Mouse (Mus musculus) inflammation-experienced regulatory T-cells, adult 6 months (primary cell): Measurements from ENCODE around the gene Sptlc2. TPM values are rescaled to one million over a fixed set of nuclear protein-coding genes. Genes with fewer than 3 reads are reported as not detected.

Source experiments
- ATAC-seq: one replicate; pipeline ENCODE4 v1.8.0; 2017
- polyA plus RNA-seq, 3 experiments: library from polyadenylated mRNA; unstranded; fragments of 100-300 nt; shearing (Covaris generic); gene quantifications; one replicate each; pipeline ENCODE4 v1.2.1; 2017

The Sptlc2 gene
- polyA plus RNA-seq, 3 experiments from 2014 or later = 69.9 to 85.2 (median 72.4) TPM

- no peak for ATAC-seq
Observed at GRCm38 (mm10) chr12:87394316-87394715, 6.2 kb upstream of the Sptlc2 start.

DNA sequence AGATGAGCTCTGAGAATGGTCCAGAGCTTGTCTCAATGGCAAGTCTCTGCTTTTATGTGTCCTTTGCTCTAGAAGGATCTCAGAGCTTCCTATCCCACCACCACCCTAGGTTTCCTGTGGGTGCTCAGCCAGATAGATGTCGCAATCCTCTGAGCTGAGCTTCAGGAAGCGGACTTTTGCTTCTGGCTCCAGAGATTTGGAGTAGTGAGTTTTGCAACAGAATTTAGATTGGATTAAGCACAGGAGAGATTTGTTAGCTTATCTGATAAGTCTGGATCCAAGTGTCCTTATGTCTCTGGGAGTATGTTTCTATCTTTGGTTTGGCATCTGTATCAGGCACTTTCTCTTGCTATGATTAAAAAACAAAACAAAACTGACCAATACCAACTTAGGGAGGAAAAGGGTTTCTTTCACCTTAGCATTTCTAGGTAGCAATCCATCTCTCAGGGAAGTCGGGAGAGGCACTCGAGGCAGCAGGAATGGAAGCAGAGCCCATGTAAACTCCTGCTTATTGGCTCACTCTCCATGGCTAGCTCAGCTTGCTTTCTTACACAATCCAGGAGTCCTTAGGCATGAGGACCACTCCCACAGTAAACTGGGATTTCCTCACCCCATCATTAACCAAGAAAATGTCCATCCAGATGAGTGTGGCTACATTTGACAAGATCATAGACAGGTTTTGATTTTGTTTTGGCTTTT, 5.4 kb upstream of the Sptlc2 start:
- ATAC-seq = no peak

DNA sequence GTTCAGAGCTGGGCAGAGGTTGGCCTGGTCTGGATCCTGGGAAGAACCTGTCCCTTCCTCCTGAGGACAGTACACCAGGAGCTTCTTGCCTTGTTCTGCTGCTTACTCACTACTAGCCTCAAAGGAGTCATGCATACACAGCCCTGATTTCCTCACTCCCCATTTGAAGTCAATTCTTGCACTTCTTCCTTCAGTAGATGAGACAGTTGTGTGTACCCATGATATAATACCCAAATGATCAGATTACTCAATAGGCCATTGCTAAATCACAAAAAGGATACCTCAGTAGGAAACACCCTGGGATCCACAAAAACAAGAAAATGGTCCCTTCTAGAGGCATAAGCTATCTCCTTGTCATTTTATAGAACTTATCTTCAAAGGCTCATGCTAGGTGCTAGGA, 3.2 kb upstream of the Sptlc2 start:
- no peak for ATAC-seq

GRCm38 (mm10) chr12:87389231-87389630, 1.1 kb upstream of the Sptlc2 start:
- no peak for ATAC-seq

DNA sequence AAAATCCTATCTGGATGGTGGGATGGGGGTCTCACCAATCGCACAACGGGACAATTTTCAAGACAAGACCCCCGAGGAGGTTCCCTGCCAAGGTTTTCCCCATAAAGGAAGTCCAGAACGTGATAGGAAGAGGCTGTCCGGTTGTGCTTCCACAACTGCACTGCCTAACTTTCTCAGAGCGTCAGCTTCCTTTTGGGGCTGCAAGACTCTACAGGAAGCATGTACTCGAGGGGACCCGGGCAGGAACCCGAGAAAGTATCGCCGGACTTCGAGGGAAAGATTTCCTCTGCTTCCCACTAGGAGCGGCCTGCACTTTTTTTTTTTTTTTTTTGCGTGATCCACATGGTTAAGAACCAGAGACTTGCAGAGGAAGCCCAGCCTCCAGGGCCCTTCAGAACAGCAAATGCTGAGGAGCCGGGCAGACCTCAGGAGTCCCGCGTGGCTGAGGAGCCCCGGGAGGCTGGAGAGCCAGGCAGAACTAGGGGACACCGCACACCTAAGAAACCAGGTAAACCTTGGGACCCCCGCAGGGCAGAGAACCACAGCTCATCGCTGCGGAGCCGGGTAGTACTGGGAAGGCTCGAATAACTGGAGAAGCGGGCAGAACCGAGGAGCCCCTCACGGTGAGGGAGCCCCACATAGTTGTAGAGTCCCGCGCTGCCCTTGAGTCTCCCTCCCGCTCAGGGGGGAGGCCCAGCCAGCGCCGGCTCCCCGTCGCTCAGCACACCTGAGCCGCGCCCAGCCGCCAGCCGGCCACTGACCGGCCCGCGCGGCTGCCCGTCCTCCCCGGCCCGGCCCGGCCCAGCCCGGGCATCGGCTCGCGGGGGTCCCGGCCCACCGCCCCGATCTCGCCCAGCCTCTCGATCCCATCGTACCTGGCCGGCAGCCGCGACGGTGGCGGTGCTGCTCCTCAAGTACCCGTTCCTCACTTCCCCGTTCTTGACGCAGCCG, 709 bp downstream of the Sptlc2 start:
- ATAC-seq = no peak

GRCm38 (mm10) chr12:87385051-87385450, 3.1 kb downstream of the Sptlc2 start:
- ATAC-seq = no peak

DNA sequence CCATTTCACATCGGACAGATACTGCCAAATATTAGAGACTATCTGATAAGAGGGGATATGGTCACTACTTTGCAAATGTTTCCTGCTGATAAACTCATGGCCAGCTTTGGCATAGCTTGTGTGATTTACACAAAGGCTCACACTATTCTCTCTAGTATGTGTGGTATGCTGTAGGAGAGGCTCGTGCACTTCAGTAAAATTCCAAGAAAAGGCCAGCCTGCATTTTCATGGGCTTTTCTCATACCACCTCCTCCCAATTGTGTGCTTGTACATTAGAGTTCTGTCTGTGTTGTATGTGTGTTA, 6.8 kb downstream of the Sptlc2 start:
- no peak for ATAC-seq

GRCm38 (mm10) chr12:87380586-87381379, 7.4 kb downstream of the Sptlc2 start:
- ATAC-seq = no peak

DNA sequence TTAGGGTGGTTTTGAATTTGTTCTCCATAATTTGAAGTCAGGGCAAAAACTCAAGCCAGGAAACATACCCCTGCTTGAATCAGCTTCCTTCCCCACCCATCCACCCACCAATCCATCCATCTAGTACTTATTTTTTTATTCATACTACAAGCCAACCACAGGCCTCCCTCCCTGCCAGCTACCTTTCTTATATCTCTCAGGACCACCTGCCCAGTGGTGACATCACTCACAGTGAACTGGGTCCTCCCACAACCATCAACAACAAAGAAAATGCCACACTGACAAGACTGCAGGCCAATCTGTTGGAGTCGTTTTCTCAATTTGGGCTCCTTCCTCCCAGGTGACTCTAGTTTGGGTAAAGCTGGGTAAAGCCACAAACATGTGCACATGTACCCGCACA, 8.7 kb downstream of the Sptlc2 start:
- no peak for ATAC-seq

DNA sequence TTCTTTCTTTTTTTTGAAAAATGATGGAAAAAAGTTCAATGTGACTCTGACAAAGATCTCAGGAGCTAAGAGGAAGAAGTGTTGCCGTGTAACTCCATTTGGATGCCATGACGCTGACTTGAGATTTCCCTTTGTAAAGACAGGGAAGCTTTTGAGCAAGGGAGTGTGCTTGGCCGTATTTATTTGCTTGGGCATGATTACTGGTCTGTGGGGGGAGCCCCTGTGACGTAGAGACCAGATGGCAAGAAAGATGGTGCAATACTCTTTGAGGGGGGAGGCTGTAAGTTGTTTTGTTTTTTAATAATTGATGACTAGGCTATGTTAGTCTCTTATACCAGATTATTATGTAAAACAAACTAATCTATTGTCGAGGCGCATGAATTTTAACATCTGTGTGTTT, 14.0 kb downstream of the Sptlc2 start:
- ATAC-seq = no peak

- ATAC-seq = no peak
Observed at GRCm38 (mm10) chr12:87369319-87369718, 18.8 kb downstream of the Sptlc2 start.

DNA sequence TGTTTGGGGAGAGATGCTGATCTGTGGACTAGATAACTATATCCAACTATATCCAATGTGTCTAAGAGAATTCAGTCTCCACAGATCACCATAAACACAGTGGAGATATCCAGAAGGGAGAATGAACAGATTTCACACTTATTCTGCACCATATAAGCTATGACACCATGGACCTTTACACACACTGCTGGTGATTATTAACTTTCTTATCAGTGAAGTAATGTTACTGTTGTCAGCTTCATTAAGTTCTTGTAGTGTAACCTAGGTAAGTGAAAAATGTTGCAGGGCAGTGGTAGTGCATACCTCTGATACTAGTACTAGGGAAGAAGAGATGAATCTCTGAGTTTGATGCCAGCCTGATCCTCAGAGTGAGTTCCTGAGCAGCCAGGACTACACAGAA, 20.1 kb downstream of the Sptlc2 start:
- no peak for ATAC-seq

GRCm38 (mm10) chr12:87365676-87366075, 22.5 kb downstream of the Sptlc2 start:
- no peak for ATAC-seq

GRCm38 (mm10) chr12:87362111-87362510, 26.0 kb downstream of the Sptlc2 start:
- no peak for ATAC-seq

DNA sequence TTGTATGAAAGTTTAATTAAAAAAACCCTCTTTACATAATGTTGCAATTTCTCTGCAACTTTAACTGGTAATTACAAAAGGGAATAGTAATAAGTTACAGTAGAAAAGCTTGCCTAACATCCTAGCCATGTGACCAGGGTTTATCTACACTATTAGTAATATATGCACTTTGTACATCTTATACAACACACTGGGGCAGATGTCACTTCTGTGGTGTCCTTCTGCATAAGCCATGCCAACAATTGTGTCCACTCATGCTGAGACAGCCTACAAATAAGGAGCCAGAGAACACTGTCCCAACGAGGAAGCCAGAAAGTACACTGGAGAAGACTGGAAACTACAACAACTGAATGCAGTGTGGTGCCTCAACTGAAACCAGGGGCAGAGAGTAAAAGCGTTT, 40.1 kb downstream of the Sptlc2 start:
- no peak for ATAC-seq

- ATAC-seq = no peak
Observed at GRCm38 (mm10) chr12:87347511-87347910, 40.6 kb downstream of the Sptlc2 start.

GRCm38 (mm10) chr12:87343084-87343605, 45.0 kb downstream of the Sptlc2 start:
- no peak for ATAC-seq

GRCm38 (mm10) chr12:87338082-87338481, 50.1 kb downstream of the Sptlc2 start:
- ATAC-seq = no peak

DNA sequence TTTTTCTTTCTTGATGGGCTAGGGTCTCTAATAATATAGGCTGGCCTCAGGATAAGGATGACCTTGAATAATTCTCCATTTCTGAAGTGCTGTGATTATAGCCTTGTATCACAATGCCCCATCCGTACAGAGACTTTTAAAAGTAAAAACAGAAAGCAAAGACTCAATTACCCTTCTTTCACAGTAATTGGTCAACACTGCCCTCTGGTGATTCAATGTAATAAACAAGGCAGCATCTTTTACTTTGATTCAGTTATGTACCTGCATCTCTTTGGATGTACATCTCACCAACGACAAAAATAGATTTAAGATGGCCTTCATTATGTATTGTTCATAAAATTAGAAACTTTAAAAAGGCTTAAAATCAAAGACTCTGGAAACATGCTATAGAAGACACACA, 53.3 kb downstream of the Sptlc2 start:
- no peak for ATAC-seq

DNA sequence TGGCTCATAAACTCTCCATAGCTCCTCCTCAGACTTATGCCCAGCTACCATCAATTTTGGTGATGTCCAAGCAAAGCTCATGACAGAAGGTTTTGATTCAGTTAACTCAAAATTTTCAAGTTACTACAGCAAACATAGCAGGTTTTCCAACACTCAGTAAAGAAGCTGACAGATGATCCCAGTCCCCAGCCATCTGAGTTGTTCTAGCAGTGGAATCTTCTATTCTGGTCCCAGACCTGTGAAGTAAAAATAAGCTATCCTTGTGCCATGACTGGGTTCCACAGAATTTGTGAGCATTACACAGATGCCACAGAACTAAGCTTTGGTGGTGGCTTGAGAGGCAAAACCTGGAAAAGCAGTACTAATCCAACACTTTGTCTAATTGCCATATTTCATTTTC, 54.4 kb downstream of the Sptlc2 start:
- no peak for ATAC-seq

DNA sequence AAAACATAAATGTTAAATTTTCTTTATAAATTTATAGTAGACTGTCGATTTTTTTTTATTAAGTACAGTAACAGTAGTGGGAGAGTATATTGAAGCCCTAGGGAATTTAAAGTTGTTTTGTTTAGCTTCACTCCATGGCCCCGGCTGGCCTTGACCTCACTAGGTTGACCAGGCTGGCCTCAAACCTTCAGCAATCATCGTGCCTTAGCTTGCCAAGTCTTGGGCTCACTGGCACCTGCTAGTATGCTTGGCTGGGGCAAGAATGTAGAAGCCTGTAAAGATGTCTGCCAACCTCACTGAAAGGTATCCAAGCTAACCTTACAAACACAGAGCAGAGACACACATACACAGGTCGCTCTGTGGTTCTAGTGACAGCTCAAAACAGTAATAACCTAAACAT, 55.6 kb downstream of the Sptlc2 start:
- no peak for ATAC-seq

GRCm38 (mm10) chr12:87331908-87332307, 56.2 kb downstream of the Sptlc2 start:
- ATAC-seq = no peak

- no peak for ATAC-seq
Observed at GRCm38 (mm10) chr12:87331053-87331456, 57.1 kb downstream of the Sptlc2 start.
